In the genomic region with DNA sequence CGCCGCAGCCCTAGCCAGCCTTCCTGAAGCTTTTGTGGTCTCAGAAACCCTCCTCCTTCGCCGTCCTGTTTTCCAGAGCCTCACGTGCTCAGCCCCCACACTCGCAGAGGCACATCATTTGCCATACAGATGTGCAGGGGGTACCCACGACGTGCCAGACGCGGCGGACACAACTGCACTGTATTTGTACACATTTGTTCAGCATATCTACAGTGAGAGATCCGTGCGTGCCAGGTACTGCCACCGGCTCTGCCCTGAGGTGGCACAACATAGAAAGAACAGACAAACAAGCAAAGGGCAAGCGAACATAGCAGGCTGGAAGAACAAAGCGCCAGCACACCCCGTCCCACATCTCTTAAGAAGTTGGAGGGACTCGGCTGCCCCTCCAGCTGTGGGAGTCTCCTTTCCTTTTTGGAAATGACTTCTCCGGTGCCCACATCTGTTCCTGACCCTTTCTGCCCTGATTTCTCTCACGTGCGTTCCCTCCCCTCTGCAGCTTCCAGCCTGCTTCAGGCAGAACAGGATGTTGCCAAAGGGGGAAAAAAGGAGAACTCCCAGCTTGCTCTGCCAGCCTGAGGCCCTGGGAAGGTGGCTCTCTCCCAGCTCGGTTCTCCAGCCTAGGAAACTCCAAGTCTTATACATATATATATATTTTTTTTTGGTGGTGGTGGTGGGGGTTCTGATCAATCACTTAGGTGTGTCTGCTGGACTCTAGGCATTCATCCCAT, we compare ENCODE assay signal across 9 mouse cellular contexts. TPM values are rescaled to one million over a fixed set of nuclear protein-coding genes. Genes with fewer than 3 reads are reported as not detected.
DNase-seq lines count a peak whose midpoint lies in the region; ATAC-seq and TF ChIP-seq lines count a peak whose summit lies in the region.
"Had no signal": no experiment of that assay in that cellular context is flagged by ENCODE, and none has a peak within 500 bp of the region (broad histone marks: within the 10 kb centered on the region; RNA-seq: fewer than 3 reads in every experiment).

No protein-coding gene starts in this region.

- no peaks in the 10 kb centered on the region for H3K36me3 ChIP-seq in ES-E14 (ENCODE audit: control insufficient read depth, insufficient read depth, low read length, poor library complexity, severe bottlenecking)
- H3K36me3 ChIP-seq in forebrain, postnatal 0 days (ENCODE audit: insufficient read depth), result no peaks in the 10 kb centered on the region
- H3K36me3 ChIP-seq in liver, embryonic 16.5 days (ENCODE audit: control insufficient read depth, insufficient read depth), result no peaks in the 10 kb centered on the region

- in situ Hi-C loops in ES-E14 (cut with MboI; ENCODE audit: low sequenced_read_pairs in 2 of 2, unreplicated experiment in 2 of 2), result no loop called here

- H3K4me2 ChIP-seq in forebrain, postnatal 0 days (ENCODE audit: low read depth), result peak overlapping the region; percentile 99
- H3K4me2 ChIP-seq in liver, embryonic 16.5 days (ENCODE audit: low read depth, low read length), result peak overlapping the region; percentile 41

- no peaks in the 10 kb centered on the region for H3K9me3 ChIP-seq in ES-E14 (ENCODE audit: control insufficient read depth, insufficient read depth, low read depth, low read length)
- H3K9me3 ChIP-seq in forebrain, postnatal 0 days (ENCODE audit: low read length), result no peaks in the 10 kb centered on the region
- H3K9me3 ChIP-seq in liver, embryonic 16.5 days (replicated peaks; ENCODE audit: control insufficient read depth, low read length), result no peaks in the 10 kb centered on the region

- no peak for TF ChIP-seq CTCF in gastrocnemius, adult 2 months (IDR thresholded peaks at IDR 0.05)
- TF ChIP-seq CTCF in forebrain, postnatal 0 days (IDR thresholded peaks at IDR 0.05; ENCODE audit: low read depth), result no peak

- no peak for DNase-seq in gastrocnemius, adult 2 months
- DNase-seq in gastrocnemius, adult 18-20 months (ENCODE audit: low spot score), result no peak
- no peak for DNase-seq in ES-E14 (ENCODE audit: low read depth, low spot score)
- DNase-seq in forebrain, postnatal 0 days, result peak; percentile 27
- no peak for DNase-seq in frontal cortex, postnatal 36 days (ENCODE audit: low spot score in 2 of 2)
- DNase-seq in left cerebral cortex, postnatal 36 days (ENCODE audit: low spot score in 2 of 2), result no peak

- WGBS in forebrain, postnatal 0 days, result 2% methylated on average over 22 of the region's 22 CpGs
- 5% methylated on average over 22 of the region's 22 CpGs for WGBS in liver, embryonic 16.5 days (ENCODE audit: insufficient replicate concordance)

- peak overlapping the region; percentile 25; the same call in 1 of the 2 replicates for H3K9ac ChIP-seq in ES-E14 (ENCODE audit: insufficient read depth, low read depth, low read length, poor library complexity, severe bottlenecking)
- peak overlapping the region; percentile 59 for H3K9ac ChIP-seq in forebrain, postnatal 0 days
- H3K9ac ChIP-seq in liver, embryonic 16.5 days (ENCODE audit: low read depth, low read length), result no peak overlapping the region

- H3K27me3 ChIP-seq in forebrain, postnatal 0 days (ENCODE audit: insufficient read depth, low read length), result peaks cover 15% of the 10 kb centered on the region; the same call in 1 of the 2 replicates
- peaks cover 25% of the 10 kb centered on the region for H3K27me3 ChIP-seq in liver, embryonic 16.5 days (ENCODE audit: control insufficient read depth, insufficient read depth, low read depth, low read length)

- no peak overlapping the region for H3K27ac ChIP-seq in gastrocnemius, adult 2 months
- H3K27ac ChIP-seq in ES-E14 (ENCODE audit: insufficient read depth, low read depth, low read length, poor library complexity, severe bottlenecking), result no peak overlapping the region
- H3K27ac ChIP-seq in forebrain, postnatal 0 days (ENCODE audit: low read depth, low read length), result no peak overlapping the region
- H3K27ac ChIP-seq in liver, embryonic 16.5 days (ENCODE audit: low read length), result no peak overlapping the region

- peak overlapping the region; percentile 59 for H3K4me3 ChIP-seq in gastrocnemius, adult 2 months
- peak overlapping the region; percentile 60 to 62 for H3K4me3 ChIP-seq in ES-E14 (ENCODE audit: insufficient read depth in 1 of 2, low read depth in 1 of 2, low read length in 2 of 2, poor library complexity in 1 of 2, severe bottlenecking in 1 of 2)
- peak overlapping the region; percentile 51 for H3K4me3 ChIP-seq in forebrain, postnatal 0 days (ENCODE audit: low read depth, low read length)
- peak overlapping the region; percentile 32 for H3K4me3 ChIP-seq in liver, embryonic 16.5 days (ENCODE audit: low read depth, low read length)

- no peaks in the 10 kb centered on the region; a peak in 1 of 4 replicates for H3K4me1 ChIP-seq in ES-E14 (ENCODE audit: control insufficient read depth in 2 of 2, insufficient read depth in 2 of 2, low read length in 2 of 2, poor library complexity in 1 of 2)
- peaks cover 9% of the 10 kb centered on the region; the same call in 1 of the 2 replicates for H3K4me1 ChIP-seq in forebrain, postnatal 0 days (ENCODE audit: insufficient read depth)
- H3K4me1 ChIP-seq in liver, embryonic 16.5 days (ENCODE audit: control insufficient read depth, low read depth, low read length), result no peaks in the 10 kb centered on the region

- intact Hi-C loops in gastrocnemius, adult 2 months (cut with DNase I), result no loop called here
- intact Hi-C loops in left cerebral cortex, postnatal 36 days (cut with DNase I), result no loop called here

- peak; percentile 54 for ATAC-seq in forebrain, postnatal 0 days
- ATAC-seq in liver, embryonic 16.5 days (ENCODE audit: low read depth), result no peak
- no peak for ATAC-seq in erythroblast, adult 5-6 weeks (replicated peaks; ENCODE audit: low FRiP score, poor library complexity, severe bottlenecking)

TF ChIP-seq in ES-E14, 5 proteins besides CTCF, POLR2A, EP300 and RAD21:
- TF ChIP-seq CHD2 (IDR thresholded peaks at IDR 0.05; ENCODE audit: low read depth, low read length) (no peak), MAFK (IDR thresholded peaks at IDR 0.05; ENCODE audit: insufficient read depth, low read depth, low read length) (no peak), ZNF384 (IDR thresholded peaks at IDR 0.05; ENCODE audit: low read depth, low read length) (no peak), HCFC1 (IDR thresholded peaks at IDR 0.05; ENCODE audit: borderline replicate concordance, insufficient read depth, low read length) (no peak), ZC3H11A (IDR thresholded peaks at IDR 0.05; ENCODE audit: borderline replicate concordance, low read depth, low read length) (no peak)

RNA-seq across cellular contexts. Expression of a gene that starts 0.5 kb away (rescaled TPM):
- total RNA-seq in gastrocnemius, adult 2 months (2021), result not detected
- not detected for total RNA-seq in gastrocnemius, adult 18-20 months (2021)
- total RNA-seq in ES-E14 (2012; rRNA removed), result not detected in 2 replicates
- 1.00 and 1.5 TPM in 2 replicates for total RNA-seq in forebrain, postnatal 0 days (2014; rRNA removed)
- 3.8 and 4.9 TPM in 2 replicates for polyA plus RNA-seq in forebrain, postnatal 0 days (2015; fragmentation: Nextera tagmentation; extraction: Ambion mirVana)
- 0.07 TPM in 1 of 2 replicates, not detected in the other for polyA plus RNA-seq in liver, embryonic 16.5 days (2015; fragmentation: Nextera tagmentation; extraction: Ambion mirVana)
- 2.1 TPM in 1 of 2 replicates, not detected in the other for total RNA-seq in erythroblast, adult 5-6 weeks (2015; ENCODE audit: low replicate concordance)
- total RNA-seq in erythroblast, adult 5-6 weeks (2017; ENCODE audit: low replicate concordance), result 2.1 TPM in 1 of 2 replicates, not detected in the other
- 1 to 10 TPM in 1 of 2 experiments, under 1 TPM in 1; 0.39 to 1.2 TPM for total RNA-seq in left cerebral cortex, postnatal 36 days (2021)
- total RNA-seq: heart, postnatal 10 days had no signal

RNA-seq across cellular contexts. Expression of a gene that starts 34.3 kb away (rescaled TPM):
- total RNA-seq in gastrocnemius, adult 2 months (2021), result 1 to 10 TPM in 1 of 2 experiments, under 1 TPM in 1; 0.20 to 1.1 TPM
- total RNA-seq in gastrocnemius, adult 18-20 months (2021), result under 1 TPM; 0.48 to 0.71 TPM
- total RNA-seq in ES-E14 (2012; rRNA removed), result 1.7 and 2.6 TPM in 2 replicates
- total RNA-seq in forebrain, postnatal 0 days (2014; rRNA removed), result 123 and 127 TPM in 2 replicates
- polyA plus RNA-seq in forebrain, postnatal 0 days (2015; fragmentation: Nextera tagmentation; extraction: Ambion mirVana), result 30.7 and 38.5 TPM in 2 replicates
- 0.04 TPM in 1 of 2 replicates, not detected in the other for polyA plus RNA-seq in liver, embryonic 16.5 days (2015; fragmentation: Nextera tagmentation; extraction: Ambion mirVana)
- 3.6 TPM in 1 of 2 replicates, not detected in the other for total RNA-seq in erythroblast, adult 5-6 weeks (2015; ENCODE audit: low replicate concordance)
- 0.98 TPM in 1 of 2 replicates, not detected in the other for total RNA-seq in erythroblast, adult 5-6 weeks (2017; ENCODE audit: low replicate concordance)
- 10 to 100 TPM; 44.7 to 48.2 TPM for total RNA-seq in left cerebral cortex, postnatal 36 days (2021)

Comparison
In these comparisons a context has a peak if more than half of its experiments do, and no peak if none do; other contexts are left out.
1. RNA of a gene that starts 34.3 kb away (total RNA-seq): 123 to 127 TPM in forebrain, postnatal 0 days and 44.7 to 48.2 TPM in left cerebral cortex, postnatal 36 days; 1.7 to 2.6 TPM in ES-E14, 0.20 to 1.1 TPM in gastrocnemius, adult 2 months, 0.48 to 0.71 TPM in gastrocnemius, adult 18-20 months and 0.98 to 3.6 TPM in erythroblast, adult 5-6 weeks; every median in the first group is over 10 times any median in the second.
2. Peak in every context shown above with its lines, with median percentiles within 50 percentile points of each other: H3K4me3 ChIP-seq.